Mouse (Mus musculus) stomach, embryonic 14.5 days (tissue): Measurements from ENCODE around the gene Eef1a1. TPM values are rescaled to one million over a fixed set of nuclear protein-coding genes. Genes with fewer than 3 reads are reported as not detected.
A peak's percentile ranks its signal among the peaks of the same experiment; 100 is the strongest.

Experiments
- ATAC-seq: fragments of 200-750 bp; cut with Nextera tagmentation; 2 replicates; pipeline ENCODE4 v1.8.0; 2017; ENCODE audit warnings: low read depth, moderate TSS enrichment; ENCODE audit not compliant: insufficient number of reproducible peaks, insufficient read depth, low FRiP score
- H3K27ac ChIP-seq: fragments of 300-500 bp; sonication (generic); 2 replicates; pipeline ENCODE4 v1.5.1; 2014; ENCODE audit warnings: mild to moderate bottlenecking, low read length, moderate library complexity, mixed read lengths
- H3K27me3 ChIP-seq: fragments of 300-500 bp; sonication (generic); 2 replicates; pipeline ENCODE4 v1.6.1; 2014; ENCODE audit warnings: low read length, control low read depth, mixed read lengths; ENCODE audit not compliant: control insufficient read depth, insufficient read depth
- H3K36me3 ChIP-seq: fragments of 300-500 bp; sonication (generic); 2 replicates; pipeline ENCODE4 v1.6.1; 2014; ENCODE audit warnings: mild to moderate bottlenecking, control low read depth, low read length, moderate library complexity, mixed read lengths; ENCODE audit not compliant: control insufficient read depth, insufficient read depth
- H3K4me1 ChIP-seq: fragments of 300-500 bp; sonication (generic); 2 replicates; pipeline ENCODE4 v1.6.1; 2014; ENCODE audit warnings: low read length, control low read depth, mixed read lengths; ENCODE audit not compliant: control insufficient read depth, insufficient read depth
- H3K4me2 ChIP-seq: fragments of 300-500 bp; sonication (generic); replicated peaks from 2 replicates; pipeline ENCODE4 v1.6.1; 2014; ENCODE audit warnings: low read depth, low read length, control low read depth
- H3K4me3 ChIP-seq: fragments of 300-500 bp; sonication (generic); 2 replicates; pipeline ENCODE4 v1.5.1; 2014; ENCODE audit warnings: low read depth, low read length, control low read depth
- H3K9ac ChIP-seq: fragments of 300-500 bp; sonication (generic); replicated peaks from 2 replicates; pipeline ENCODE4 v1.6.1; 2014; ENCODE audit warnings: low read depth, mild to moderate bottlenecking, control low read depth, low read length, moderate library complexity, mixed read lengths
- H3K9me3 ChIP-seq: fragments of 300-500 bp; sonication (generic); 2 replicates; pipeline ENCODE4 v1.6.1; 2016; ENCODE audit warnings: low read depth, low read length, control low read depth; ENCODE audit not compliant: control insufficient read depth
- WGBS: fragments of 180-500 bp; shearing (Covaris S2); extraction: QIAGEN DNeasy Blood & Tissue Kit; methylation state at CpG from one replicate; pipeline ENCODE4 v1.1.7; 2014; 5-methylcytosine and 5-hydroxymethylcytosine counted together
- polyA plus RNA-seq: library from polyadenylated mRNA; unstranded; fragments of >200 nt; fragmentation: Nextera tagmentation; extraction: Ambion mirVana; gene quantifications from 2 replicates; pipeline ENCODE4 v1.2.1, GENCODE M21; 2014

The Eef1a1 gene
- polyA plus RNA-seq: 5,753 and 5,798 TPM in 2 replicates

GRCm38 (mm10) chr9:78488890-78489420 lies at the start of gene Eef1a1:
Eef1a1 (minus strand) TSS chr9:78489151.
- peak; percentile 57; the same call in 1 of the 2 replicates for ATAC-seq
- 2% methylated on average over 16 of the region's 20 CpGs for WGBS

GRCm38 (mm10) chr9:78538421-78538820 lies 49.5 kb upstream of the Eef1a1 start:
- Histone ChIP-seq H3K9me3 (no peaks in the 10 kb centered on the region), H3K4me3 (no peak overlapping the region), H3K27me3 (no peaks in the 10 kb centered on the region), H3K4me1 (no peaks in the 10 kb centered on the region), H3K9ac (no peak overlapping the region), H3K4me2 (no peak overlapping the region), H3K36me3 (no peaks in the 10 kb centered on the region), H3K27ac (no peak overlapping the region)
- WGBS: 40% methylated on average over 6 of the region's 6 CpGs
- ATAC-seq: no peak

More at GRCm38 (mm10) chr9:78488890-78489420, at the start of gene Eef1a1:
- H3K9me3 ChIP-seq: no peaks in the 10 kb centered on the region
- H3K4me3 ChIP-seq: peak within 1 kb of the TSS; percentile 39
- H3K36me3 ChIP-seq: no peaks in the 10 kb centered on the region
- no peaks in the 10 kb centered on the region for H3K27me3 ChIP-seq
- H3K4me1 ChIP-seq: no peaks in the 10 kb centered on the region
- H3K4me2 ChIP-seq: peak within 1 kb of the TSS; percentile 60
- peak within 1 kb of the TSS; percentile 74; the same call in 1 of the 2 replicates for H3K27ac ChIP-seq
- H3K9ac ChIP-seq: peak within 1 kb of the TSS; percentile 33

GRCm38 (mm10) chr9:78537154-78537873 lies 48.4 kb upstream of the Eef1a1 start:
- Histone ChIP-seq H3K4me1 (no peaks in the 10 kb centered on the region), H3K27me3 (no peaks in the 10 kb centered on the region), H3K27ac (no peak overlapping the region), H3K9ac (no peak overlapping the region), H3K4me2 (no peak overlapping the region), H3K9me3 (no peaks in the 10 kb centered on the region), H3K4me3 (no peak overlapping the region), H3K36me3 (no peaks in the 10 kb centered on the region)
- WGBS: 91% methylated on average over 9 of the region's 9 CpGs
- ATAC-seq: no peak

GRCm38 (mm10) chr9:78534606-78535005 lies 45.7 kb upstream of the Eef1a1 start:
- no peak for ATAC-seq
- WGBS: 64% methylated on average over 7 of the region's 7 CpGs
- Histone ChIP-seq H3K27me3 (no peaks in the 10 kb centered on the region), H3K9ac (no peak overlapping the region), H3K36me3 (no peaks in the 10 kb centered on the region), H3K4me1 (no peaks in the 10 kb centered on the region), H3K4me3 (no peak overlapping the region), H3K9me3 (no peaks in the 10 kb centered on the region), H3K4me2 (no peak overlapping the region), H3K27ac (no peak overlapping the region)

- no peak overlapping the region for H3K4me2 ChIP-seq
- H3K4me1 ChIP-seq: no peaks in the 10 kb centered on the region
- H3K36me3 ChIP-seq: no peaks in the 10 kb centered on the region
- no peak overlapping the region for H3K9ac ChIP-seq
- WGBS: 77% methylated on average over 18 of the region's 18 CpGs
- ATAC-seq: no peak
- no peak overlapping the region for H3K4me3 ChIP-seq
- H3K9me3 ChIP-seq: no peaks in the 10 kb centered on the region
- H3K27ac ChIP-seq: no peak overlapping the region; the same call in 1 of the 2 replicates
- H3K27me3 ChIP-seq: no peaks in the 10 kb centered on the region
These were observed 44.5 kb upstream of the Eef1a1 start for GRCm38 (mm10) chr9:78533296-78533935.

- Histone ChIP-seq H3K36me3 (no peaks in the 10 kb centered on the region), H3K4me1 (no peaks in the 10 kb centered on the region), H3K4me3 (no peak overlapping the region), H3K9ac (no peak overlapping the region), H3K27me3 (no peaks in the 10 kb centered on the region), H3K27ac (no peak overlapping the region; the same call in 1 of the 2 replicates), H3K9me3 (no peaks in the 10 kb centered on the region), H3K4me2 (no peak overlapping the region)
- ATAC-seq: 0 out of 2 replicates have a peak, but pooled peaks have one; percentile 58
- 50% methylated on average over 9 of the region's 9 CpGs for WGBS
These were observed 43.4 kb upstream of the Eef1a1 start for GRCm38 (mm10) chr9:78532341-78532819.

- Histone ChIP-seq H3K4me2 (no peak overlapping the region), H3K9me3 (no peaks in the 10 kb centered on the region), H3K27ac (no peak overlapping the region; the same call in 1 of the 2 replicates), H3K4me1 (no peaks in the 10 kb centered on the region), H3K4me3 (no peak overlapping the region), H3K27me3 (no peaks in the 10 kb centered on the region), H3K9ac (no peak overlapping the region), H3K36me3 (no peaks in the 10 kb centered on the region)
- 38% methylated on average over 5 of the region's 5 CpGs for WGBS
- ATAC-seq: no peak
These were observed 42.9 kb upstream of the Eef1a1 start for GRCm38 (mm10) chr9:78531816-78532215.

- Histone ChIP-seq H3K9me3 (no peaks in the 10 kb centered on the region), H3K27me3 (no peaks in the 10 kb centered on the region), H3K4me3 (peak overlapping the region; percentile 39), H3K27ac (peak overlapping the region; percentile 78), H3K36me3 (no peaks in the 10 kb centered on the region), H3K4me1 (no peaks in the 10 kb centered on the region), H3K4me2 (peak overlapping the region; percentile 54), H3K9ac (peak overlapping the region; percentile 28; the same call in 1 of the 2 replicates)
- peak; percentile 54; the same call in 1 of the 2 replicates for ATAC-seq
- WGBS: 4% methylated on average over 16 of the region's 16 CpGs
These were observed 38.9 kb upstream of the Eef1a1 start for GRCm38 (mm10) chr9:78527767-78528381.
